Mouse (Mus musculus) layer of hippocampus, postnatal 14 days (tissue): ENCODE measurements around the gene Ccsap. TPM values are rescaled to one million over a fixed set of nuclear protein-coding genes. Genes with fewer than 3 reads are reported as not detected.
"Not testable (repeated sequence)": the region's sequence is repeated elsewhere in the genome, so short reads cannot be mapped to it uniquely, and the experiment has no call there.

Source experiments
- DNase-seq, 2 experiments: peaks; one replicate each; pipeline ENCODE4 v3.0.0; 2021 to 2022; ENCODE audit warnings: low spot score in 2 of 2, mixed read lengths in 1 of 2
- total RNA-seq, 2 experiments: library from RNA; stranded (reverse); gene quantifications; 2 replicates each; pipeline ENCODE4 v1.2.3; 2021

Ccsap gene
- total RNA-seq, 2 experiments from 2014 or later, result 57.1 to 62.6 TPM

GRCm38 (mm10) chr8:123840578-123841345, 19.2 kb downstream of the Ccsap start:
- peak in 1 of 2 experiments; percentile 71 for DNase-seq

GRCm38 (mm10) chr8:123838496-123838895, 21.5 kb downstream of the Ccsap start:
- DNase-seq, result no peak

GRCm38 (mm10) chr8:123836354-123836753, 23.7 kb downstream of the Ccsap start:
- DNase-seq, result no peak

GRCm38 (mm10) chr8:123835451-123835850, 24.6 kb downstream of the Ccsap start:
- DNase-seq, result peak in 1 of 2 experiments; percentile 61

- no peak for DNase-seq
Measured at GRCm38 (mm10) chr8:123832757-123833156, 27.3 kb downstream of the Ccsap start.

GRCm38 (mm10) chr8:123827523-123827922, 32.5 kb downstream of the Ccsap start:
- no peak for DNase-seq

- DNase-seq, result no peak
Measured at GRCm38 (mm10) chr8:123826758-123827157, 33.3 kb downstream of the Ccsap start.

GRCm38 (mm10) chr8:123826001-123826400, 34.0 kb downstream of the Ccsap start:
- DNase-seq, result no peak

- DNase-seq, result no peak
Measured at GRCm38 (mm10) chr8:123823532-123824123, 36.4 kb downstream of the Ccsap start.

- DNase-seq, result no peak
Measured at GRCm38 (mm10) chr8:123823111-123823510, 36.9 kb downstream of the Ccsap start.

GRCm38 (mm10) chr8:123820780-123821179, 39.2 kb downstream of the Ccsap start:
- DNase-seq, result no peak

- no peak for DNase-seq
Measured at GRCm38 (mm10) chr8:123819683-123820610, 40.1 kb downstream of the Ccsap start.

- DNase-seq, result no peak
Measured at GRCm38 (mm10) chr8:123817747-123818146, 42.3 kb downstream of the Ccsap start.

GRCm38 (mm10) chr8:123816939-123817338, 43.1 kb downstream of the Ccsap start:
- no peak for DNase-seq

- DNase-seq, result no peak
Measured at GRCm38 (mm10) chr8:123815325-123815724, 44.7 kb downstream of the Ccsap start.

- DNase-seq, result no peak
Measured at GRCm38 (mm10) chr8:123813892-123814266, 46.1 kb downstream of the Ccsap start.

GRCm38 (mm10) chr8:123813173-123813891, 46.7 kb downstream of the Ccsap start:
- no peak for DNase-seq

GRCm38 (mm10) chr8:123812227-123812626, 47.8 kb downstream of the Ccsap start:
- no peak for DNase-seq

GRCm38 (mm10) chr8:123809342-123809741, 50.7 kb downstream of the Ccsap start:
- DNase-seq, result not testable (repeated sequence)

- no peak for DNase-seq
Measured at GRCm38 (mm10) chr8:123808671-123809070, 51.3 kb downstream of the Ccsap start.
